Mouse (Mus musculus): Measurements from ENCODE around the gene Nup210l.

Gene Nup210l

GRCm38 (mm10) chr3:90159757-90160156, 55.8 kb downstream of the Nup210l start:
- DNase-seq (ENCODE audit: low spot score in 2 of 2) = peak in 1 of 2 experiments; percentile 6

GRCm38 (mm10) chr3:90161541-90161940, 57.6 kb downstream of the Nup210l start:
- DNase-seq (ENCODE audit: low spot score in 2 of 2) = no peak

- no peak for DNase-seq (ENCODE audit: low spot score in 2 of 2)
Measured at GRCm38 (mm10) chr3:90179566-90179965, 75.6 kb downstream of the Nup210l start.

GRCm38 (mm10) chr3:90183581-90183980, 79.6 kb downstream of the Nup210l start:
- no peak for DNase-seq (ENCODE audit: low spot score in 2 of 2)

- no peak for DNase-seq (ENCODE audit: low spot score in 2 of 2)
Measured at GRCm38 (mm10) chr3:90190859-90191510, 87.1 kb downstream of the Nup210l start.

GRCm38 (mm10) chr3:90194759-90195158, 90.8 kb downstream of the Nup210l start:
- no peak for DNase-seq (ENCODE audit: low spot score in 2 of 2)

- DNase-seq (ENCODE audit: low spot score in 2 of 2) = no peak
Measured at GRCm38 (mm10) chr3:90195644-90196043, 91.7 kb downstream of the Nup210l start.

GRCm38 (mm10) chr3:90197548-90197947, 93.6 kb downstream of the Nup210l start:
- no peak for DNase-seq (ENCODE audit: low spot score in 2 of 2)

GRCm38 (mm10) chr3:90202884-90203283, 99.0 kb downstream of the Nup210l start:
- DNase-seq (ENCODE audit: low spot score in 2 of 2) = no peak

- no peak for DNase-seq (ENCODE audit: low spot score in 2 of 2)
Measured at GRCm38 (mm10) chr3:90203619-90204018, 99.7 kb downstream of the Nup210l start.

GRCm38 (mm10) chr3:90204582-90204981, 100.7 kb downstream of the Nup210l start:
- DNase-seq (ENCODE audit: low spot score in 2 of 2) = no peak

- DNase-seq (ENCODE audit: low spot score in 2 of 2) = no peak
Measured at GRCm38 (mm10) chr3:90208662-90209061, 104.7 kb downstream of the Nup210l start.

GRCm38 (mm10) chr3:90209908-90210566, 106.1 kb downstream of the Nup210l start:
- no peak for DNase-seq (ENCODE audit: low spot score in 2 of 2)

GRCm38 (mm10) chr3:90211475-90212398, 107.8 kb downstream of the Nup210l start:
- no peak for DNase-seq (ENCODE audit: low spot score in 2 of 2)

GRCm38 (mm10) chr3:90212723-90213122, 108.8 kb downstream of the Nup210l start:
- no peak for DNase-seq (ENCODE audit: low spot score in 2 of 2)

GRCm38 (mm10) chr3:90213377-90213866, 109.5 kb downstream of the Nup210l start, which contains the start of the genes Rps27 and Rab13:
TSS of gene Rps27 (minus strand) at chr3:90213651.
TSS of gene Rab13 (plus strand) at chr3:90213695.
- DNase-seq (ENCODE audit: low spot score in 2 of 2) = peak; percentile 88 to 89

- DNase-seq (ENCODE audit: low spot score in 2 of 2) = no peak
Measured at GRCm38 (mm10) chr3:90213956-90214684, 110.2 kb downstream of the Nup210l start.

GRCm38 (mm10) chr3:90215825-90216380, 112.0 kb downstream of the Nup210l start:
- DNase-seq (ENCODE audit: low spot score in 2 of 2) = no peak

- peak; percentile 43 to 46 for DNase-seq (ENCODE audit: low spot score in 2 of 2)
Measured at GRCm38 (mm10) chr3:90220088-90220487, 116.2 kb downstream of the Nup210l start.

GRCm38 (mm10) chr3:90220531-90220951, 116.6 kb downstream of the Nup210l start:
- peak; percentile 70 to 86 for DNase-seq (ENCODE audit: low spot score in 2 of 2)

- DNase-seq (ENCODE audit: low spot score in 2 of 2) = no peak
Measured at GRCm38 (mm10) chr3:90221123-90221522, 117.2 kb downstream of the Nup210l start.

All from urinary bladder, postnatal 36 days (tissue).